Mouse (Mus musculus) liver, embryonic 16.5 days (tissue): ENCODE measurements around the gene Gm9747. TPM values are rescaled to one million over a fixed set of nuclear protein-coding genes. Genes with fewer than 3 reads are reported as not detected.

Source experiments
- ATAC-seq: fragments of 200-750 bp; cut with Nextera tagmentation; 2 replicates; pipeline ENCODE4 v1.8.0; 2017; ENCODE audit warnings: low read depth, mild to moderate bottlenecking, moderate number of reproducible peaks, moderate library complexity
- H3K27ac ChIP-seq: fragments of 300-500 bp; sonication (generic); 2 replicates; pipeline ENCODE4 v1.5.1; 2014; ENCODE audit warnings: mild to moderate bottlenecking, low read length
- H3K27me3 ChIP-seq: fragments of 300-500 bp; sonication (generic); 2 replicates; pipeline ENCODE4 v1.6.1; 2014; ENCODE audit warnings: low read depth, low read length, mixed read lengths; ENCODE audit not compliant: control insufficient read depth, insufficient read depth
- H3K36me3 ChIP-seq: fragments of 300-500 bp; sonication (generic); 2 replicates; pipeline ENCODE4 v1.6.1; 2014; ENCODE audit warnings: mild to moderate bottlenecking; ENCODE audit not compliant: control insufficient read depth, insufficient read depth
- H3K4me1 ChIP-seq: fragments of 300-500 bp; sonication (generic); 2 replicates; pipeline ENCODE4 v1.6.1; 2014; ENCODE audit warnings: low read depth, low read length, mixed read lengths; ENCODE audit not compliant: control insufficient read depth
- H3K4me2 ChIP-seq: fragments of 300-500 bp; sonication (generic); 2 replicates; pipeline ENCODE4 v1.6.1; 2014; ENCODE audit warnings: low read depth, low read length, mixed read lengths
- H3K4me3 ChIP-seq: fragments of 300-500 bp; sonication (generic); 2 replicates; pipeline ENCODE4 v1.5.1; 2014; ENCODE audit warnings: low read depth, mild to moderate bottlenecking, low read length
- H3K9ac ChIP-seq: fragments of 300-500 bp; sonication (generic); 2 replicates; pipeline ENCODE4 v1.6.1; 2014; ENCODE audit warnings: low read depth, low read length
- H3K9me3 ChIP-seq: fragments of 300-500 bp; sonication (generic); replicated peaks from 2 replicates; pipeline ENCODE4 v1.6.1; 2016; ENCODE audit warnings: low read length; ENCODE audit not compliant: control insufficient read depth
- WGBS: fragments of 180-500 bp; shearing (Covaris S2); extraction: QIAGEN DNeasy Blood & Tissue Kit; methylation state at CpG from one replicate; pipeline ENCODE4 v1.1.7; 2014; ENCODE audit not compliant: insufficient replicate concordance; 5-methylcytosine and 5-hydroxymethylcytosine counted together
- polyA plus RNA-seq: library from polyadenylated mRNA; unstranded; fragments of >200 nt; fragmentation: Nextera tagmentation; extraction: Ambion mirVana; gene quantifications from 2 replicates; pipeline ENCODE4 v1.2.1, GENCODE M21; 2015

The Gm9747 gene
- polyA plus RNA-seq, result 4.5 and 6.6 TPM in 2 replicates

GRCm38 (mm10) chr1:82232812-82233211 is at the start of gene Gm9747:
Gene Gm9747 (plus strand): TSS chr1:82233112.
- Histone ChIP-seq H3K4me1 (no peaks in the 10 kb centered on the region), H3K36me3 (no peaks in the 10 kb centered on the region), H3K9ac (no peak within 1 kb of the TSS), H3K4me2 (no peak within 1 kb of the TSS), H3K4me3 (no peak within 1 kb of the TSS), H3K27me3 (no peaks in the 10 kb centered on the region), H3K27ac (no peak within 1 kb of the TSS), H3K9me3 (no peaks in the 10 kb centered on the region)
- ATAC-seq, result no peak
- WGBS, result 62% methylated on average over 3 of the region's 3 CpGs

GRCm38 (mm10) chr1:82183913-82184442 is 48.9 kb upstream of the Gm9747 start:
- WGBS, result 51% methylated on average over 8 of the region's 8 CpGs

GRCm38 (mm10) chr1:82188549-82189231 is 44.2 kb upstream of the Gm9747 start:
- ATAC-seq, result no peak
- Histone ChIP-seq H3K9me3 (no peaks in the 10 kb centered on the region), H3K27ac (no peak overlapping the region), H3K27me3 (no peaks in the 10 kb centered on the region), H3K4me2 (no peak overlapping the region), H3K4me3 (no peak overlapping the region), H3K36me3 (no peaks in the 10 kb centered on the region), H3K9ac (no peak overlapping the region), H3K4me1 (no peaks in the 10 kb centered on the region)
- WGBS, result 67% methylated on average over 10 of the region's 10 CpGs

More at GRCm38 (mm10) chr1:82183913-82184442, 48.9 kb upstream of the Gm9747 start:
- H3K9me3 ChIP-seq, result no peaks in the 10 kb centered on the region
- ATAC-seq, result peak; percentile 77
- peak overlapping the region; percentile 47; the same call in 1 of the 2 replicates for H3K27ac ChIP-seq
- no peak overlapping the region for H3K9ac ChIP-seq
- H3K36me3 ChIP-seq, result no peaks in the 10 kb centered on the region
- no peaks in the 10 kb centered on the region for H3K4me1 ChIP-seq
- no peaks in the 10 kb centered on the region for H3K27me3 ChIP-seq
- H3K4me3 ChIP-seq, result no peak overlapping the region
- no peak overlapping the region for H3K4me2 ChIP-seq

- Histone ChIP-seq H3K4me3 (no peak overlapping the region), H3K27me3 (no peaks in the 10 kb centered on the region), H3K9me3 (no peaks in the 10 kb centered on the region), H3K4me2 (no peak overlapping the region), H3K4me1 (no peaks in the 10 kb centered on the region), H3K36me3 (no peaks in the 10 kb centered on the region), H3K9ac (no peak overlapping the region), H3K27ac (no peak overlapping the region)
- WGBS, result 52% methylated on average over 3 of the region's 3 CpGs
- no peak for ATAC-seq
Measured at GRCm38 (mm10) chr1:82189516-82189915, 43.4 kb upstream of the Gm9747 start.

- 35% methylated on average over 3 of the region's 3 CpGs for WGBS
- Histone ChIP-seq H3K4me2 (no peak overlapping the region), H3K27ac (no peak overlapping the region)
Measured at GRCm38 (mm10) chr1:82191579-82191978, 41.3 kb upstream of the Gm9747 start.

GRCm38 (mm10) chr1:82199918-82200317 is 33.0 kb upstream of the Gm9747 start:
- H3K9me3 ChIP-seq, result no peaks in the 10 kb centered on the region
- WGBS, result 41% methylated on average over 1 of the region's 1 CpGs
- no peak overlapping the region for H3K27ac ChIP-seq
- no peak overlapping the region for H3K9ac ChIP-seq
- no peak overlapping the region for H3K4me2 ChIP-seq
- no peaks in the 10 kb centered on the region for H3K36me3 ChIP-seq
- no peaks in the 10 kb centered on the region for H3K27me3 ChIP-seq
- no peak for ATAC-seq
- H3K4me3 ChIP-seq, result no peak overlapping the region
- no peaks in the 10 kb centered on the region for H3K4me1 ChIP-seq

More at GRCm38 (mm10) chr1:82191579-82191978, 41.3 kb upstream of the Gm9747 start:
- no peak overlapping the region for H3K9ac ChIP-seq
- H3K27me3 ChIP-seq, result no peaks in the 10 kb centered on the region
- no peaks in the 10 kb centered on the region for H3K36me3 ChIP-seq
- H3K4me3 ChIP-seq, result no peak overlapping the region
- no peaks in the 10 kb centered on the region for H3K9me3 ChIP-seq
- no peak for ATAC-seq
- H3K4me1 ChIP-seq, result no peaks in the 10 kb centered on the region

- H3K9ac ChIP-seq, result no peak overlapping the region
- no peaks in the 10 kb centered on the region for H3K4me1 ChIP-seq
- no peaks in the 10 kb centered on the region for H3K36me3 ChIP-seq
- H3K27ac ChIP-seq, result no peak overlapping the region
- H3K27me3 ChIP-seq, result no peaks in the 10 kb centered on the region
- ATAC-seq, result no peak
- no peak overlapping the region for H3K4me3 ChIP-seq
- 48% methylated on average over 7 of the region's 7 CpGs for WGBS
- H3K4me2 ChIP-seq, result no peak overlapping the region
- H3K9me3 ChIP-seq, result no peaks in the 10 kb centered on the region
Measured at GRCm38 (mm10) chr1:82200636-82201035, 32.3 kb upstream of the Gm9747 start.

- H3K9me3 ChIP-seq, result no peaks in the 10 kb centered on the region
- H3K4me2 ChIP-seq, result no peak overlapping the region
- H3K27ac ChIP-seq, result no peak overlapping the region
- no peaks in the 10 kb centered on the region for H3K27me3 ChIP-seq
- H3K9ac ChIP-seq, result no peak overlapping the region
- no peaks in the 10 kb centered on the region for H3K4me1 ChIP-seq
- 72% methylated on average over 5 of the region's 5 CpGs for WGBS
- H3K4me3 ChIP-seq, result no peak overlapping the region
- no peaks in the 10 kb centered on the region for H3K36me3 ChIP-seq
- no peak for ATAC-seq
Measured at GRCm38 (mm10) chr1:82207511-82207910, 25.4 kb upstream of the Gm9747 start.

GRCm38 (mm10) chr1:82220673-82221396 is 12.1 kb upstream of the Gm9747 start:
- H3K36me3 ChIP-seq, result no peaks in the 10 kb centered on the region
- H3K9me3 ChIP-seq, result no peaks in the 10 kb centered on the region
- no peaks in the 10 kb centered on the region for H3K4me1 ChIP-seq
- no peak overlapping the region for H3K9ac ChIP-seq
- H3K27me3 ChIP-seq, result no peaks in the 10 kb centered on the region
- 50% methylated on average over 12 of the region's 12 CpGs for WGBS
- no peak for ATAC-seq
- no peak overlapping the region for H3K4me3 ChIP-seq
- no peak overlapping the region for H3K4me2 ChIP-seq
- H3K27ac ChIP-seq, result no peak overlapping the region
